Mouse (Mus musculus): Measurements from ENCODE around the gene Zmynd15. TPM values are rescaled to one million over a fixed set of nuclear protein-coding genes. Genes with fewer than 3 reads are reported as not detected.
"Not testable (repeated sequence)": the region's sequence is repeated elsewhere in the genome, so short reads cannot be mapped to it uniquely, and the experiment has no call there.

Gene Zmynd15
- polyA plus RNA-seq, 1 experiment = 31.2 TPM

DNA sequence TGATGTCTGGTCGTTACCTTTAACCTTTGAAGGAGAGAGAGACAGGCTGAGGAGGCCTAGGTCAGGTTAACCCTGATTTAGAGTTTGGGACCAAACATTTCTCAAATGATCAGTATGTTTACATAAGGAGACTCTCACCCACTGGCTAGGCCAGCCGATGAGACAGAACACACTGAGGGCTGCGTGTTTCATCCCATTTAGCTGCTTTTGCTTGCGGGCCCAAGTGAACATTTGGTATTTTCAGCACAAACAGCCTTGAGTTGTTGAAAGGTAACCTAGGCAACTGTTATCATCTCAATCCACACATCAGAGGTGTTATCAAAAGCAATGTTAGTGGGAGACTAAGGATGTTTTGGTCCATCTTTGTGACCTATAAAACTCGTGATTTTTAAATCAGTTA, 39.7 kb upstream of the Zmynd15 start:
- no peak overlapping the region for H3K4me3 ChIP-seq (ENCODE audit: control insufficient read depth, insufficient read depth, low read length)
- DNase-seq = no peak
- TF ChIP-seq POLR2A (IDR thresholded peaks at IDR 0.05; ENCODE audit: control insufficient read depth, extremely low read depth, insufficient read depth, low read length, poor library complexity) = no peak
- TF ChIP-seq CTCF (IDR thresholded peaks at IDR 0.05; ENCODE audit: borderline replicate concordance, control insufficient read depth, extremely low read depth, insufficient read depth, low read length, poor library complexity) = no peak
- H3K27ac ChIP-seq (ENCODE audit: control insufficient read depth, insufficient read depth, low read length) = no peak overlapping the region
- 84% methylated on average over 5 of the region's 5 CpGs for WGBS
- no peaks in the 10 kb centered on the region for H3K27me3 ChIP-seq (ENCODE audit: control insufficient read depth, insufficient read depth, low read length)
- no peaks in the 10 kb centered on the region for H3K36me3 ChIP-seq (ENCODE audit: control insufficient read depth, insufficient read depth, low read length)
- H3K4me1 ChIP-seq (replicated peaks; ENCODE audit: control insufficient read depth, insufficient read depth, low read length) = no peaks in the 10 kb centered on the region

DNA sequence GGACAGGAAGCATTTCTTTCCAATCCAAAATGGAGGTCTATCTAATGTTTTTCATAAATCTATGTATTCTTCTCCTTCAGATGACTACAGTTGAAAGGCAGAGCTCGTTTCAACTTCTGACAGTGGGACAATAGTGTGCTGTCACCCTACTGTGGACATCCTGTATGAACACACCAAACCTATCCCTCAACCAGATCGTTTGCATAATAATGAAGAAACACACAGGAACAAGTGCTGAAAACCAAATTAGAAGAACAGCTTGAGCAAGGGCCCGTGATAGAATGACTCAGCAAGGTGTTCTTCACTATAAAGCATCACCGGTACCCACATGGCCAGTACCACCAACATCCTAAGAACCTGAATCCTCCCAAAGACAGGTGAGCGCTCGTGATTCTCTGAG, 32.6 kb upstream of the Zmynd15 start:
- H3K36me3 ChIP-seq (ENCODE audit: control insufficient read depth, insufficient read depth, low read length); DNase-seq; H3K4me1 ChIP-seq (replicated peaks; ENCODE audit: control insufficient read depth, insufficient read depth, low read length); H3K27ac ChIP-seq (ENCODE audit: control insufficient read depth, insufficient read depth, low read length); H3K27me3 ChIP-seq (ENCODE audit: control insufficient read depth, insufficient read depth, low read length); H3K4me3 ChIP-seq (ENCODE audit: control insufficient read depth, insufficient read depth, low read length): not testable (repeated sequence)
- WGBS = 74% methylated on average over 6 of the region's 6 CpGs

DNA sequence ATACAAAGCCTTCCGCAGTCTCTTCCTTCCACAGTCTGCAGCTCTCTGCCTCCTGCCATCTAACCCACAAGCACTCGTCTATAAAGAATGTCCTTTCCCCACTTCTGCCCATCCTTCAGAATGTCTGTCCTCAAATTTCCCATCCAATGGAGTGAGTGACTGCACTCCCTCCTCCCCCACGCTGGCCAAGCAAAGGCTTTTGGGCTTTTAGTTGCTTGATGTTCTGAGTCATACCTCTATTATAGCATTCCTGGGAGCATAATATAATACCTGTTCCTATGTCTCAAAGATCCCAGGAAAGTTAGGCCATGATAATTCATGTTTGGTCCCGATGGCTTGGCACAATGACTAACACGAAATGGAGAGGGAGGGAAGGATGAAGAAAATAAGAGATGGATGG, 27.7 kb upstream of the Zmynd15 start:
- Histone ChIP-seq H3K27ac (ENCODE audit: control insufficient read depth, insufficient read depth, low read length) (no peak overlapping the region), H3K4me1 (replicated peaks; ENCODE audit: control insufficient read depth, insufficient read depth, low read length) (peaks cover 36% of the 10 kb centered on the region), H3K4me3 (ENCODE audit: control insufficient read depth, insufficient read depth, low read length) (no peak overlapping the region), H3K27me3 (ENCODE audit: control insufficient read depth, insufficient read depth, low read length) (no peaks in the 10 kb centered on the region), H3K36me3 (ENCODE audit: control insufficient read depth, insufficient read depth, low read length) (peaks cover 5% of the 10 kb centered on the region)
- WGBS = 60% methylated on average over 5 of the region's 5 CpGs
- DNase-seq = no peak
- TF ChIP-seq CTCF (IDR thresholded peaks at IDR 0.05; ENCODE audit: borderline replicate concordance, control insufficient read depth, extremely low read depth, insufficient read depth, low read length, poor library complexity) (no peak), POLR2A (IDR thresholded peaks at IDR 0.05; ENCODE audit: control insufficient read depth, extremely low read depth, insufficient read depth, low read length, poor library complexity) (no peak)

DNA sequence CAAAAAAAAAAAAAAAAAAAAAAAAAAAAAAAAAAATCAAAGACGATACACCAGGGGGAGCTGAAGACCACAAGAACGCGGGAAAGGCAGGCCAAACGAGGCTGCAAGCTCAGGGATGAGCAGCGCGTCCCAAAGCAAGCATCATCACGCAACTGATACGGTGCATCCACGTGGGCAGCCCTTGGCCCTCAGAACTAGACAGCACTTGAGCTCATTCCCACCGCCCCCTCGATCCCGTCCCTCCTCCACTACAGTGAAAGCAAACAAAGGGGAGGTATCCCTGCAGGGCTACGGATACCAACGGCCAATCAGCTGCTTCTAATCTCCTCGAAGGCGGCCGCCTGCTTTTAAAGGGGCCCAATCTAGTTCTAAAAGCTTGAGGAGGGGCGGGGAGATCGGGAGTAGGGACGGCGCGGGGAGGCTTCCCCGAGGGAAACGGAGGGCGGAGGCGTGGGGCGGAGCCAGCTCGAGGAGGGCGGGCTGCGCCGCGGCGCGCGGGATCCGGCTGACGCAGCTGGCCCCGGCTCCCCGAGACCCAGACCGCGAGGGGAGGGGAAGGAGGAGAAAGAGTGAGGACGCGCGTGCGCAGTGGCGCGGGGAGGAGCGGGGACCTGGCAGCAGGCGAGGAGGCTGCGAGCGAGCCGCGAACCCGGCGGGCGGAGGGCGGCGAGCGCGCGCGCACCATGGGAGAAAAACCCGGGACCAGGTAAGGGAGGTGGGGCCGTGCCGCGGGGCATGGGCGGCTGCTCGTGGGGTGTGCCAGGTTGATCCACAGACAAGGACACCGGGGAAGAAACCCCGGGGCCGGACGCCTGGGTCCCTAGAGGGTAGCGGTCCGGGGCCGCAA, 27.0 kb upstream of the Zmynd15 start, which contains the start of gene Arrb2:
Gene Arrb2 (plus strand): TSS at position 588 of the 847 bp plus-strand sequence.
- DNase-seq = peak; percentile 99
- TF ChIP-seq POLR2A (IDR thresholded peaks at IDR 0.05; ENCODE audit: control insufficient read depth, extremely low read depth, insufficient read depth, low read length, poor library complexity) (peak; percentile 90), CTCF (IDR thresholded peaks at IDR 0.05; ENCODE audit: borderline replicate concordance, control insufficient read depth, extremely low read depth, insufficient read depth, low read length, poor library complexity) (no peak; the same call in 1 of the 2 replicates)
- peaks cover 43% of the 10 kb centered on the region for H3K4me1 ChIP-seq (replicated peaks; ENCODE audit: control insufficient read depth, insufficient read depth, low read length)

DNA sequence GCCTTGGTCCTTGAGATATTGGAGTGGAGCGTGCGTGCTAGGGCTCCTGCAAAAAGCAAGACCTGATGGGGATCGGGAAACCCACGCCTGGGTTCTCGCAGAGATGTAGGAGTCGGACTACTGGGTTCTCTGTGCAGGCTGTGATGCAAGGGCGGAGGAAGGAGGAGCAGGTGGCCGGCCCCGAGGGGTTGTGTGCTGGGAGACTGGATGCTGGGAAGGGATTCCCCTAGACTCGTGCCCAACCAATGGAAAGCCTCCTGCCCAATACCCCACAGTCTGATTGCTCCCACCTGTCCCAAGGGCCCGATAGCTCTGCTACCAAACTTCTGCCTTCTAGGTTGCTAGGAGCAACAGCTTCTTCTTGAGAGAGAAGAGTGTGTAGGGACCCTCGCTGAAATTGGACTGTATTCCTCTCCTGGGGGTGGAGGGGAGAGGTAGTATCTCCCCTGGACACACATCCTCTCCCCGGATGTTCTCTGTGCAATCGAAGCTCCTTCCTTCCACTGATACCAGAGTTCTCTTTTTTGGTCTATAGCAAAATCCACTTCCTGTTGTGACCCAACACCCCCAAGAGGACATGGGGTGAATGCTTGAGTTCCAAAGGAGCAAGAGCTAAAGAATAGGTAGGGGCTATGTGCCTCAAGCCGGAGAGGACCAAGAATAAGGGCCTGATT, 26.2 kb upstream of the Zmynd15 start:
- Histone ChIP-seq H3K4me1 (replicated peaks; ENCODE audit: control insufficient read depth, insufficient read depth, low read length) (peaks cover 49% of the 10 kb centered on the region), H3K27ac (ENCODE audit: control insufficient read depth, insufficient read depth, low read length) (peak overlapping the region; percentile 42), H3K27me3 (ENCODE audit: control insufficient read depth, insufficient read depth, low read length) (no peaks in the 10 kb centered on the region), H3K4me3 (ENCODE audit: control insufficient read depth, insufficient read depth, low read length) (peak overlapping the region; percentile 70), H3K36me3 (ENCODE audit: control insufficient read depth, insufficient read depth, low read length) (peaks cover 13% of the 10 kb centered on the region)
- DNase-seq = peak; percentile 32
- under 1% methylated on average over 15 of the region's 15 CpGs for WGBS
- TF ChIP-seq POLR2A (IDR thresholded peaks at IDR 0.05; ENCODE audit: control insufficient read depth, extremely low read depth, insufficient read depth, low read length, poor library complexity) (no peak), CTCF (IDR thresholded peaks at IDR 0.05; ENCODE audit: borderline replicate concordance, control insufficient read depth, extremely low read depth, insufficient read depth, low read length, poor library complexity) (no peak)

More for the DNA sequence above, 27.0 kb upstream of the Zmynd15 start, which contains the start of gene Arrb2:
- under 1% methylated on average over 75 of the region's 75 CpGs for WGBS
- Histone ChIP-seq H3K27ac (ENCODE audit: control insufficient read depth, insufficient read depth, low read length) (peak within 1 kb of the TSS; percentile 81), H3K4me3 (ENCODE audit: control insufficient read depth, insufficient read depth, low read length) (peak within 1 kb of the TSS; percentile 70), H3K36me3 (ENCODE audit: control insufficient read depth, insufficient read depth, low read length) (peaks cover 8% of the 10 kb centered on the region), H3K27me3 (ENCODE audit: control insufficient read depth, insufficient read depth, low read length) (no peaks in the 10 kb centered on the region)

DNA sequence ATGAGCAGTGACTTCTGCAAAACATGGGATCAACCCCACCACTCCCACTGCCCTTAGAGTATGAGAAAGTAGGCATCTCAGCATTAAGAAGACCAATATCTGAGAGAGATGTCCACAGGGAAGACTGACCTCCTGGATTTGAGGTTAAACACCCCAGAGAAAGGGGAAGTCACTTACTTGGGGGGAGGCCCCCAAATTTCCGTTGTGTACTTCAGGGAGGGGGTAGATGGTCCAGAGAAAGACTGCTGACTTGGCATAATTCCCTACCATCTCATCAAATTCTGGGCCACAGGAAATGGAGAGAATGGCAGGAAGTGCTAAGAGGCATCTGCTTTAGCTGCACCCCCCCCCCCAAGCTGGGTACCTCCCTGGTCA, 25.7 kb upstream of the Zmynd15 start:
- no peak for DNase-seq
- 7% methylated on average over 1 of the region's 1 CpGs for WGBS
- TF ChIP-seq CTCF (IDR thresholded peaks at IDR 0.05; ENCODE audit: borderline replicate concordance, control insufficient read depth, extremely low read depth, insufficient read depth, low read length, poor library complexity) = no peak
- Histone ChIP-seq H3K4me1 (replicated peaks; ENCODE audit: control insufficient read depth, insufficient read depth, low read length) (peaks cover 51% of the 10 kb centered on the region), H3K27ac (ENCODE audit: control insufficient read depth, insufficient read depth, low read length) (peak overlapping the region; percentile 30; the same call in 1 of the 2 replicates), H3K4me3 (ENCODE audit: control insufficient read depth, insufficient read depth, low read length) (peak overlapping the region; percentile 70; the same call in 1 of the 2 replicates), H3K27me3 (ENCODE audit: control insufficient read depth, insufficient read depth, low read length) (no peaks in the 10 kb centered on the region), H3K36me3 (ENCODE audit: control insufficient read depth, insufficient read depth, low read length) (peaks cover 19% of the 10 kb centered on the region)
